Mouse (Mus musculus) kidney, postnatal 36 days (tissue): ENCODE measurements around the gene Ralgps1.

Experiments used
- DNase-seq, 2 experiments: peaks; one replicate each; pipeline ENCODE4 v3.0.0; 2021 to 2022; ENCODE audit warnings: mixed read lengths in 2 of 2

Gene Ralgps1

GRCm38 (mm10) chr2:33170777-33171565 is 200.3 kb downstream of the Ralgps1 start:
- no peak for DNase-seq

DNA sequence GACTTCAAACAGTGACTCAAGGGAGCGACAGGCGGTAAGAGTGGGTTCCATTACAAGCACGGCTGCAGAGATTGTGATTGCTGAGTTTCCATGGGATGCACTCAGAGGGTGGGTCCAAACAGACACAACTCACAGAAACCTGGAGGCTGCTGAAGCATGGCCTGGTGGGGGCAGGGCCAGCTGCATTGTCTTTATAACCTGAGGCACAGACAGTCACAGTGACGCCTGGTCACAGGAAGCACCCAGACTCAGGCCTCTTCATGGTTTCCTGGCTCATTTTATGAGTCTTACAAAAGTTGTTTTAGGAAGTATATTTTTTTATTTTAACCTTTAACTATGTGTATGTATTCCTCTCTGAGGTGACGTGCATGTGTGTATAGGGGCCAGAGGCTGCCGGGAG is 201.8 kb downstream of the Ralgps1 start:
- DNase-seq = no peak

- DNase-seq = no peak
These were observed 204.2 kb downstream of the Ralgps1 start for GRCm38 (mm10) chr2:33167060-33167459.

DNA sequence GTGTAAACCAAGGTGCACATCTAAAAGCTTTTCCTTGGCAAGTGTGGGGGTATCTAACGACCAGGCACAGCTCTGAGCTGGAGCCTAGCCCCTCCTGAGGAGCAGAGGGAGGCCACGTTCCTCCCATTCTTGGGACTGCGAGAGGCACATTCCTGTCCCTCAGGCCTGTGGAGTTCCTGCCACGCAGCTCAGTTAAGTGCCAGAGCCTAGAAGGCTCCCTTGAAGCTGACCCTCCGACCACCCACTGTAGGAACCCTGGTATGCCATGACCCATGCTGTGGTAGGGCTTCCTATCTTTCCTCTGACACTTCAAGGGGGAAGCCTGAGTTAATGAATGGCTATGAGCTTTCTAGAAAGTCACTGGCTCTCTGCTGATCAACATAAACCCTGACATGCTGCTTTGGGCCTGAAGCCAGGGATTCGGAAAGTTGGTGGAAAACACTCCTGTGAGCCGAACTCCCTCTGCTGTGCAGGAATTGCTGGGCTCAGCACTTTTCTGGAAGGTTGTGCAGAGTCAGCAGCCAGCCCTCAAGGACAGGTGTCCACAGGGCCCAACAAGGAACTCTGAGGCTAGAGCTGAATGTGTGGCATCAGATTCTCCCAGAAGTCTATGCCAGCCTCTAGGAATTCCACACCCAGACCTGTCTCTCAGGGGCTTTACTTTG is 205.4 kb downstream of the Ralgps1 start:
- DNase-seq = peak; percentile 87 to 91

GRCm38 (mm10) chr2:33165229-33165628 is 206.1 kb downstream of the Ralgps1 start:
- DNase-seq = peak; percentile 67 to 69

- peak; percentile 11 to 23 for DNase-seq
These were observed 206.6 kb downstream of the Ralgps1 start for GRCm38 (mm10) chr2:33164646-33165045.

DNA sequence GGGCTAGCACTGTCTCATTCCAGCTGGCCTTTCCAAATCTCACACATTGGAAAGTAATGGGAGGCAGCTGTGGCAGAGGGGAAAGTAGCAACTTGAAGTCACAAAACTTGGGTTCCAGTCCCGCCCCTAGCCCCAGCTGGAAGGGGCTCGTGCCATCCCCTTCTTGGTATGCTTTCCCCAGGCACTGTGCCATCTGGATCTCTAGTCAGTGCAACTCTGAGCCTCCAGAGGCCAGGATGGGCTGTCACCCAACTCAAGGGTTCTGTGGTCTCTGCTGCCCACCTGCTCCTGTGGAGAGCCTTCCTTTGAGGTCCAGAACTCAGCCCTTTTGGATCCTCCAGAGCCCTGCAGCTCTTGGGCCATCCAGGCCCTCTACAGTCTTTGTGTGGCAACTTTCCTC is 209.2 kb downstream of the Ralgps1 start:
- DNase-seq = no peak

- peak; percentile 53 to 61 for DNase-seq
These were observed 210.8 kb downstream of the Ralgps1 start for GRCm38 (mm10) chr2:33160326-33160973.

DNA sequence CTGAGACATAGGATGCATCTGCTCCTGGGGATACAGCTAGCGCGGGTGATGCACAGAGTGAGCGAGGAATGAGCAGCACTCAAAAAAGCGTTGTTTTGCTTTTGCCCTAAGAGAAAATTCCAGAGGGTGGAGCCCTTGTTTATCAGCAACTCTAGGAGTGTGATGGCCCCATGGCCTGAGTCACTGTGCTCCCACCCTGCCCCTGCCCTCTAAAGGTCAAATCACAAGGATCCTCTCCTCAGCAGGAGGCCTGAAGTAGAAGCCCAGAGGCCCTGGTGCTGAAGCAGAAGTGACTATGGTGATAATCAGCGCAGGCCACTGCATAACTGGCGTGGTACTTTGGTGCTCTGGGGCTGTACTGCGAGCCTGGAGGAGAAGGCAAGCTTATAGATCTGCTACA is 211.7 kb downstream of the Ralgps1 start:
- peak; percentile 29 to 34 for DNase-seq

GRCm38 (mm10) chr2:33158895-33159294 is 212.4 kb downstream of the Ralgps1 start:
- DNase-seq = peak; percentile 32 to 35

GRCm38 (mm10) chr2:33156283-33156781 is 215.0 kb downstream of the Ralgps1 start:
- peak; percentile 77 to 87 for DNase-seq

DNA sequence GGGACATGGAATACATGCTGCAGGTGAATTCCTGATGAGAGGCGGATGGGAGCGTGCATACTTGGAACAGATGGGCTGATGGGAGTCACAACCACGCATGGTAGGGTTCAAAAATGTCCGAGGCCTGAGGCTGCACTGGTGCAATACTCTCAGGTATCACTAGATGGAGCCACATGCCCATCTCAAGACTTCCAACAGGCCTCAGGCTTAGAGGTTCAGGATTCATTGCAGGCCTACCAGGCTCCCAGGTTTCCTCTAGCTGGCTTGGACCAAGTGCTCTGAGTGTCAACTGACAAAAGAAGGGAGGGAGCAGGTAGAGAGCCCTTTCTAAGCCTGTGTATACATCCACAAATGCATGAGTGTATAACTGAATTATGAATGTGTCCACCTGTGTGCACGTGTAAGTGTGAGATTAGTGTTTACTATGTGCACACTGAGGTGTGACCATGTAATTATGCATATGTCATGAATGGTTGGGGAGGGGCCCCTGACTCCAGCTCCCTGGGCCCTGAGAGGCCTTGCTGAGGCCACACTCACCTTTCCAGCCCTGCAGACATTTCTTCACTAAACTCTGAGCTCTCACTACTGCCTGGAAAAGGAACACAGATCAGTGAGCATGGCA is 216.4 kb downstream of the Ralgps1 start:
- DNase-seq = peak; percentile 77 to 85

DNA sequence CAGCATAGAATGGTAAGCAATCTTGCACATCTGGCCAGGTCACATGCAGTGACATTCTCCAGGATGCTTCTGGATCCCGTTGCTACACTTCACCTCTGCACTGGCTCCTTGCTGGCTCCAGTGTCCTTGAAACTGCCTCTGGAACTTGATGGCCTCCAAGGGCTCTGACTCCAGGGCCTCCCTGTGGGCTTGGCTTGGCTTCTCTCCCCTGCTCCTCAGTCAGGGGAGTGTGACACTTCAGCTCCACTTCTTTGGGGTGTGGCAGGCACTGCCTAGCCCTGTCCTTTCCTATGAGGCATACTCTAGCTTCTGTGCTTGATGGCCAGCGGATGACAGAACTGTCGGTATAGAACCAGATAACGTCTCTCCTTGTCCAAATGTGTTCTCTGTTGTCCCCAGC is 224.3 kb downstream of the Ralgps1 start:
- no peak for DNase-seq

- DNase-seq = no peak
These were observed 228.0 kb downstream of the Ralgps1 start for GRCm38 (mm10) chr2:33143292-33143691.

GRCm38 (mm10) chr2:33138491-33138890 is 232.8 kb downstream of the Ralgps1 start:
- DNase-seq = no peak

GRCm38 (mm10) chr2:33137731-33138130 is 233.6 kb downstream of the Ralgps1 start:
- DNase-seq = no peak

GRCm38 (mm10) chr2:33137244-33137643 is 234.0 kb downstream of the Ralgps1 start:
- no peak for DNase-seq

- DNase-seq = no peak
These were observed 234.9 kb downstream of the Ralgps1 start for GRCm38 (mm10) chr2:33136366-33136765.

GRCm38 (mm10) chr2:33134766-33135490 is 236.4 kb downstream of the Ralgps1 start:
- DNase-seq = no peak

- no peak for DNase-seq
These were observed 239.0 kb downstream of the Ralgps1 start for GRCm38 (mm10) chr2:33132306-33132705.

GRCm38 (mm10) chr2:33131500-33132092 is 239.7 kb downstream of the Ralgps1 start, which contains the start of gene Garnl3:
Gene Garnl3 (minus strand): TSS chr2:33131654.
- peak; percentile 42 to 64 for DNase-seq
